ENCODE assay signal across 8 mouse cellular contexts in genomic region chr16:21205093-21205886, GRCm38 (mm10). TPM values are rescaled to one million over a fixed set of nuclear protein-coding genes. Genes with fewer than 3 reads are reported as not detected.
DNase-seq lines count a peak whose midpoint lies in the region; ATAC-seq lines count a peak whose summit lies in the region.
"Had no signal": no experiment of that assay in that cellular context is flagged by ENCODE, and none has a peak within 500 bp of the region (broad histone marks: within the 10 kb centered on the region; RNA-seq: fewer than 3 reads in every experiment).

No protein-coding gene starts in this region.

- H3K4me2 ChIP-seq in lung, embryonic 15.5 days = peak overlapping the region; percentile 70
- H3K4me2 ChIP-seq in embryonic facial prominence, embryonic 11.5 days (ENCODE audit: low read depth, low read length) = peak overlapping the region; percentile 77
- H3K4me2 ChIP-seq in hindbrain, embryonic 16.5 days (ENCODE audit: low read length) = peak overlapping the region; percentile 71
- H3K4me2 ChIP-seq in neural tube, embryonic 11.5 days (ENCODE audit: low read depth) = peak overlapping the region; percentile 76

- no peaks in the 10 kb centered on the region for H3K9me3 ChIP-seq in lung, embryonic 15.5 days
- no peaks in the 10 kb centered on the region for H3K9me3 ChIP-seq in embryonic facial prominence, embryonic 11.5 days (replicated peaks; ENCODE audit: control insufficient read depth, low read length)
- H3K9me3 ChIP-seq in hindbrain, embryonic 16.5 days (ENCODE audit: control insufficient read depth, low read length) = no peaks in the 10 kb centered on the region
- no peaks in the 10 kb centered on the region for H3K9me3 ChIP-seq in neural tube, embryonic 11.5 days (ENCODE audit: control insufficient read depth, low read length)

- under 1% methylated on average over 45 of the region's 60 CpGs for whole genome bisulfite sequencing in lung, embryonic 15.5 days
- WGBS in embryonic facial prominence, embryonic 11.5 days = under 1% methylated on average over 59 of the region's 60 CpGs
- WGBS in hindbrain, embryonic 16.5 days = under 1% methylated on average over 59 of the region's 60 CpGs
- under 1% methylated on average over 60 of the region's 60 CpGs for WGBS in neural tube, embryonic 11.5 days

- ATAC-seq in lung, embryonic 15.5 days (ENCODE audit: borderline replicate concordance, extremely low read depth, low FRiP score, low TSS enrichment) = no peak
- ATAC-seq in embryonic facial prominence, embryonic 11.5 days (replicated peaks; ENCODE audit: insufficient number of reproducible peaks, low FRiP score, low TSS enrichment, low read depth) = no peak
- no peak for ATAC-seq in hindbrain, embryonic 16.5 days
- ATAC-seq in neural tube, embryonic 11.5 days (ENCODE audit: insufficient read depth, low FRiP score, low TSS enrichment) = peak; percentile 21; the same call in 1 of the 2 replicates

- peak overlapping the region; percentile 97 for H3K9ac ChIP-seq in lung, embryonic 15.5 days
- H3K9ac ChIP-seq in embryonic facial prominence, embryonic 11.5 days (replicated peaks; ENCODE audit: low read length) = peak overlapping the region; percentile 96
- H3K9ac ChIP-seq in hindbrain, embryonic 16.5 days (ENCODE audit: low read depth, low read length) = peak overlapping the region; percentile 86
- peak overlapping the region; percentile 94 for H3K9ac ChIP-seq in neural tube, embryonic 11.5 days (ENCODE audit: low read length)

- 0 out of 2 replicates have a peak, but pooled peaks cover 3% of the 10 kb centered on the region for H3K27me3 ChIP-seq in lung, embryonic 15.5 days
- H3K27me3 ChIP-seq in embryonic facial prominence, embryonic 11.5 days (ENCODE audit: control insufficient read depth, insufficient read depth, low read length) = no peaks in the 10 kb centered on the region
- H3K27me3 ChIP-seq in hindbrain, embryonic 16.5 days (replicated peaks; ENCODE audit: control insufficient read depth, insufficient read depth, low read length) = no peaks in the 10 kb centered on the region
- H3K27me3 ChIP-seq in neural tube, embryonic 11.5 days (ENCODE audit: control insufficient read depth, insufficient read depth, low read length) = 0 out of 2 replicates have a peak, but pooled peaks cover 3% of the 10 kb centered on the region

- peak overlapping the region; percentile 90 for H3K27ac ChIP-seq in lung, embryonic 15.5 days
- peak overlapping the region; percentile 78 for H3K27ac ChIP-seq in embryonic facial prominence, embryonic 11.5 days (replicated peaks; ENCODE audit: low read depth, low read length)
- peak overlapping the region; percentile 69 for H3K27ac ChIP-seq in hindbrain, embryonic 16.5 days (ENCODE audit: low read depth, low read length)
- peak overlapping the region; percentile 71; the same call in 1 of the 2 replicates for H3K27ac ChIP-seq in neural tube, embryonic 11.5 days (ENCODE audit: low read depth, low read length)

- no peaks in the 10 kb centered on the region for H3K36me3 ChIP-seq in lung, embryonic 15.5 days
- H3K36me3 ChIP-seq in embryonic facial prominence, embryonic 11.5 days (replicated peaks; ENCODE audit: control insufficient read depth, insufficient read depth, low read depth, low read length) = no peaks in the 10 kb centered on the region
- H3K36me3 ChIP-seq in hindbrain, embryonic 16.5 days (ENCODE audit: control insufficient read depth, insufficient read depth, low read length) = no peaks in the 10 kb centered on the region
- no peaks in the 10 kb centered on the region for H3K36me3 ChIP-seq in neural tube, embryonic 11.5 days (ENCODE audit: control insufficient read depth, insufficient read depth, low read length)

- no peak for DNase-seq in lung, postnatal 36 days
- DNase-seq in embryonic facial prominence, embryonic 11.5 days (ENCODE audit: low spot score) = peak; percentile 44
- no peak for DNase-seq in neural tube, embryonic 11.5 days (ENCODE audit: low spot score)
- DNase-seq in layer of hippocampus, postnatal 25 days (ENCODE audit: extremely low spot score in 1 of 2, low spot score in 1 of 2) = no peak
- DNase-seq in layer of hippocampus, adult 9-10 months (ENCODE audit: low spot score) = no peak

- peak overlapping the region; percentile 94 for H3K4me3 ChIP-seq in lung, embryonic 15.5 days
- peak overlapping the region; percentile 96 for H3K4me3 ChIP-seq in embryonic facial prominence, embryonic 11.5 days (ENCODE audit: low read depth, low read length)
- H3K4me3 ChIP-seq in hindbrain, embryonic 16.5 days (ENCODE audit: low read length) = peak overlapping the region; percentile 86
- H3K4me3 ChIP-seq in neural tube, embryonic 11.5 days (ENCODE audit: low read depth, low read length) = peak overlapping the region; percentile 84

- H3K4me1 ChIP-seq in lung, embryonic 15.5 days = peaks cover 44% of the 10 kb centered on the region
- H3K4me1 ChIP-seq in embryonic facial prominence, embryonic 11.5 days (ENCODE audit: control insufficient read depth, insufficient read depth, low read length) = peaks cover 9% of the 10 kb centered on the region
- peaks cover 26% of the 10 kb centered on the region for H3K4me1 ChIP-seq in hindbrain, embryonic 16.5 days (ENCODE audit: control insufficient read depth, insufficient read depth, low read depth, low read length)
- H3K4me1 ChIP-seq in neural tube, embryonic 11.5 days (ENCODE audit: control insufficient read depth, insufficient read depth, low read length) = peaks cover 11% of the 10 kb centered on the region

RNA-seq across cellular contexts. Expression of gene Ephb3, which starts 0.7 kb away (rescaled TPM):
- 28.4 and 29.8 TPM in 2 replicates for polyA plus RNA-seq in lung, embryonic 15.5 days (2015; fragmentation: Nextera tagmentation; extraction: Ambion mirVana)
- 22.2 and 24.8 TPM in 2 replicates for polyA plus RNA-seq in embryonic facial prominence, embryonic 11.5 days (2014; fragmentation: Nextera tagmentation; extraction: Ambion mirVana)
- 10.6 and 12.1 TPM in 2 replicates for polyA plus RNA-seq in hindbrain, embryonic 16.5 days (2015; fragmentation: Nextera tagmentation; extraction: Ambion mirVana)
- 15.1 and 15.5 TPM in 2 replicates for polyA plus RNA-seq in neural tube, embryonic 11.5 days (2014; fragmentation: Nextera tagmentation; extraction: Ambion mirVana)
- 10 to 100 TPM; 19.4 to 25.7 TPM for total RNA-seq in layer of hippocampus, postnatal 25 days (2021)
- total RNA-seq: common myeloid progenitor, adult 5-6 weeks had no signal

RNA-seq across cellular contexts. Expression of gene Teddm3, which starts 51.5 kb away (rescaled TPM):
- polyA plus RNA-seq in lung, embryonic 15.5 days (2015; fragmentation: Nextera tagmentation; extraction: Ambion mirVana) = not detected in 2 replicates
- not detected in 2 replicates for polyA plus RNA-seq in embryonic facial prominence, embryonic 11.5 days (2014; fragmentation: Nextera tagmentation; extraction: Ambion mirVana)
- polyA plus RNA-seq in hindbrain, embryonic 16.5 days (2015; fragmentation: Nextera tagmentation; extraction: Ambion mirVana) = 0.21 and 0.50 TPM in 2 replicates
- not detected in 2 replicates for polyA plus RNA-seq in neural tube, embryonic 11.5 days (2014; fragmentation: Nextera tagmentation; extraction: Ambion mirVana)
- 1 to 10 TPM in 1 of 2 experiments, under 1 TPM in 1; 0.89 to 1.0 TPM for total RNA-seq in layer of hippocampus, postnatal 25 days (2021)
- total RNA-seq: common myeloid progenitor, adult 5-6 weeks had no signal
